Mouse (Mus musculus): Measurements from ENCODE around the gene Wfdc6a.
"Not testable (repeated sequence)": the region's sequence is repeated elsewhere in the genome, so short reads cannot be mapped to it uniquely, and the experiment has no call there.

Gene Wfdc6a

DNA sequence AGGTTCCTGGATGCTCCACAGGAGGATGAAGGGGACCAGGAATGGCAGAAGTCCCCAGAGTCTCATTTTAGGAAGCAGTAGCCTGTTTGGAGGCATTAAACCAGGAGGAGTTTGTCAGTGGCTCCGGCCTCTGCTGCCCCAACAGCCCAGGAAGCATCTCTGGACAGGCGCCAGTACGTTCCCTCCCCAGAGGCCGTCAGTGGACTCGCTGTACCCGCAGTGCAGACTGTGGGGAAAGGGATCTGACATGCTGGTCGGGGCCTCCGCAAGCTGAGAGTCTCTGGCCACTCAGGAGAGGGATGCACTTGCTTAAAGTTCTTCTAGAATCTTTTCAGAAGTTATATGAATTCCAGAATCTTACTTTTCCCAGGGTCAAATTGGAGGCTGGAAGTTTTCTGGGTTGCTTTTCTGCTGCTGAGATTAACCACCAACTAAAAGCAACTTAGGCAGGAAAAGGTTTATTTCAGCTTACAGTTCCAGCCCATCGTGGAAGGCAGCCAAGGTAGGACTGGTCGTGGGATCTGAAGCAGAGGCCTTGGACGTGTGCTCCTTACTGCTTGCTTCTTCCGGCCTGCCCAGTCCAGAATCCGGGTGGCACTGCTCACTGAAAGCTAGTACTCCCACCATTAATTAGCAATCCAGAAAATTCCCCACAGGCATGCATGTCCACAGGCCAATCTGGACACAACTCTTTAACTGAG, at the start of gene Wfdc6a:
Gene Wfdc6a (minus strand): TSS at position 423 of the 701 bp plus-strand sequence.
- peak in 1 of 2 experiments; percentile 19 for DNase-seq (ENCODE audit: low spot score in 2 of 2)

DNA sequence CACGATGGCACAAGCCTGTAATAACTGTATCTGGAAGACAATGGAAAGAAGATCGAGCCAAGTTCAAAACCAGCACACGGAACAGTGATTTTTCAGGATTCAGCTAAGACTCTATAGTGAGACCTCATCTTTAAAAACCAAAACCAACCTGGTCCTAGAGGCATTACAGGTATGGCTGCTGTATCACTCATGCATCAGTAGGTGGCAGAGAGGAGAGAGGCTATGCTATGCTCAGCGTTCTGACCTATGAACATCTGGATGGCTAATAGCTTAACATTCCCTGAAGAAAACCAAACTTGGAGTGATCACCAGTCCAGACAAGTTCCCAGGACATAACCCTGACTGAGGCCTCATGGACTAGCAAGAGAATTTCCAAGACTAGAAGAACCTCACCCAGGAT, 36.5 kb upstream of the Wfdc6a start:
- no peak for DNase-seq (ENCODE audit: low spot score in 2 of 2)

DNA sequence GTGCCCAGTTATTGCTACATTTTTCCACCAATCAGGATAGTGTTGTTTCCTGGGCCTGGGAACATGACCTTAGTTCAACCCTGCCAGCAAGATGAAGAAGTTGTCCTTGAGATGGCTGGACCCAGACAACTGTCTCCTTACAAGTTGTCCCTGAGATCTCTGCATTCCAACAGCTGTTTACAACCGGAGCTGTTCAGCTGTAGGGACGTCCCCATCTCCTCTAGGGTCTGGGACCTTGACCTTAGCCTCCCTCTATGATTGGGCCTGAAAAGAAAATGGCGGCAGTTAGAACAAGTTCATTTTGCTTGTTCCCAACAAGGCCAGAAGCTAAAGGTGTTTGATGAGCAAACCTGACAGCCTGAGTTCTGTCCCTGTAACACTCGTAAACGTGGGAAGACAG, 33.8 kb upstream of the Wfdc6a start:
- DNase-seq (ENCODE audit: low spot score in 2 of 2), result no peak

DNA sequence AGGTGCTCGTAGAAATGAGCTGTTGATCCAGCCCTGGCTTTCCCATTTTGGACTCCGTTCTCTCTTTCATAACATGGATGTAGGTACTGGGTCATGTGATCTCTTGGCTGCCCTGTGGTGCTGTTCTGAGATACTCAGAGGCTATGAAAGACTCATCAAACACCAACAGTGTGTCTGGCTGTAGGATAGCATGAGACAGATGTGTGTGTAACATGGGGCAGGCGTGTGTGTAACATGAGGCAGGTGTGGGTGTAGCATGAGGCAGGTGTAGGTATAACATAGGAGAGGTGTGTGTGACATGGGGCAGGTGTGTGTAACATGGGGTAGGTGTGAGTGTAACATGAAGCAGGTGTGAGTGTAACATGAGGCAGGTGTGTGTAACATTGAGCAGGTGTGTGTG, 30.1 kb upstream of the Wfdc6a start:
- DNase-seq (ENCODE audit: low spot score in 2 of 2), result no peak

DNA sequence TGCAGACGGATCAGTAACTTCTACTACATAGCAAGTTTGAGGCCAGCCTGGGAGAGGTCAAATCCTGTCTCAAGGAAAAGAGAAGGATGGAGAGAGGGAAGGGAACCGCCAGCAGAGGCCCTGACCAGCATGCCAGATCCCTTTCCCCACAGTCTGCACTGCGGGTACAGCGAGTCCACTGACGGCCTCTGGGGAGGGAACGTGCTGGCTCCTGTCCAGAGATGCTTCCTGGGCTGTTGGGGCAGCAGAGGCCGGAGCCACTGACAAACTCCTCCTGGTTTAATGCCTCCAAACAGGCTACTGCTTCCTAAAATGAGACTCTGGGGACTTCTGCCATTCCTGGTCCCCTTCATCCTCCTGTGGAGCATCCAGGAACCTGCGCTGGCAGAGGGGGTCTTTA, 28.2 kb upstream of the Wfdc6a start, which contains the start of the genes Wfdc6b and Wfdc8:
Gene Wfdc6b (plus strand): TSS at position 52 of the 400 bp plus-strand sequence.
Gene Wfdc8 (minus strand): TSS at position 156 of the 400 bp plus-strand sequence.
- DNase-seq (ENCODE audit: low spot score in 2 of 2), result peak in 1 of 2 experiments; percentile 43

DNA sequence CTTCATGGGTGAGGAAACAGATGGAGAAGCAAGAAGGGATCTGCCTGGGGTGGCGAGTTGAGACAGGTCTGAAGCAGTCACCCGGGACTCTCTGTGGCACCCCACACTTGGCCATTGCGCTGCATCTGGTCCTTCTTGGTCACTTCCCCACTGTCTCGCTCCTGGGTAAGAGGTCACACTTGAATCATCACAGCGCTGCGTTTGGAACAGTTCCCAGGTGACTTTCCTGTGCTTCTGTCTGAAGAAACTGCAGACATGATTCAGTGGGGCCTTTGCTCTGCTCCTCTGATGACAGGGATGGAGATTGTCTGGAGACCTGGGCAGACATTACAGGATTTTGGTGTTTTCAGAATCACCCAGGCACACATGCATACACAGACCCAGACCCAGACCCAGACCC, 23.5 kb upstream of the Wfdc6a start:
- no peak for DNase-seq (ENCODE audit: low spot score in 2 of 2)

DNA sequence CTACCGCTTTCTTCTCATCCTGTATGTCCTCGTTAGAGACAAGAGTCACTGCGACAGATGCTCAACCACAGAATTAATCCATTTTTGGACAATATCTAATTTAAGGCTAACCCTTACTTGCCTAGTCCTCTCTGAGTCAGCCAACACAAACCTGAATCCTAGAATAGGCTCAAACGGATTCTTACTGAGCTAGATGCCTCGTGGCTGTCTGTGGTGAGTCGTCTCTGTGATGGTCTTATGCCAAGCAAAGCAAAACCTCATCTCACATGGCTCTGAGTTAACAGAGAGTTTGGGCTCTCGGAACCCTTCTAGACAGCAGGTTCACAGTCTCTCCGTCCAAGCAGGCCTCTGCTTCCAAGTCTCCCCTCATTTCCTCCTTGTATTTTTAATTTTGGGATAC, 19.2 kb upstream of the Wfdc6a start:
- DNase-seq (ENCODE audit: low spot score in 2 of 2), result no peak

DNA sequence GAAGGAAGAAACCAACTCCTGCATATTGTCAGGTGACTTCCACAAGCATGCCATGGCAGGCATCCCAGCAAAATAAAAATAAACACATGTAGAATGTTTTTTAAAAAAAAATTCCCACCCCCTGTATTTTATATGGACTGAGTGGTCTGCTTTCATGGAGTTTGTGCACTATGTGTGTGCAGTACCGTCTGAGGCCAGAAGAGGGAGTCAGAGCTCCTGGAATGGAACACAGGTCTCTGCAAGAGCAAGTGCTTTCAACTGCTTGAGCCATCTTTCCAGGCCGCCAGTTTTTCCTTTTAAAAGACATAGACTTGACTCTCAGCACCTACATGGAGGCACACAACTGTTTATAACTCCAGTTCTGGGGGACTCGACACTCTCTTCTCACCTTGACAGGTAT, 18.2 kb upstream of the Wfdc6a start:
- no peak for DNase-seq (ENCODE audit: low spot score in 2 of 2)

DNA sequence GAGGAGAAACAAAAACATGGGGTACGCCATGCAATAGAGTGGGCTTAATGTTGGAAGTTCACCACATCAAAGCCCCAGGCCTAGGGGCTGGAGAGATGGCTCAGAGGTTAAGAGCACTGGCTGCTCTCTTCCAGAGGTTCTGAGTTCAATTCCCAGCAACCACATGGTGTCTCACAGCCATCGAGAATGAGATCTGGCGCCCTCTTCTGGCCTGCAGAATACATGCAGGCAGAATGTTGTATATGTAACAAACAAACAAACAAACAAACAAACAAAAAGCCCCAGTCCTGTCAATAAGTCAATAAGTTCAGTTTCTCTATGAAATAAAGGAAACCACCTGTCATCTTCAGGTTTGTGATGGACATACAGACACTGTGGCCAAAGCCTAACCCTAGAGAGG, 14.9 kb upstream of the Wfdc6a start:
- DNase-seq (ENCODE audit: low spot score in 2 of 2), result no peak

DNA sequence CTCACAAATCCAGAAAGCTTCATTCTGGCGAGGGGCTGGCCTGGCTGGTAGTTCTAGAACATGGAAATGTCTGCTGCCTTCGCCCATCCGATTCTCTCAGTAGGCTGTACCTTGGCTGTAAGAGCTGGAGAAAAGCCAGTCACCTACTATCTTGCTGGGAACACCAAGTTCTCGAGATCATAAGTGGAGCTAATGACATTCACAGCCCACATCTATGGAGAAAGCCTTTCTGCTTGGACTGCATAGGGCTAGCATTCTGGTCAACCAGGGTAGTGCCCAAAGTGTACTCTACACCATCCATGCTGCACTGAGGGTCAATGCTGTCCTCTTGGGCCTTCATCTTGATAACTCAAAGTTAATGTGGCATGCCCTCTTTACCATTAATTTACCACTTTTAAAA, 8.2 kb upstream of the Wfdc6a start, which contains the start of gene Eppin:
Gene Eppin (minus strand): TSS at position 101 of the 400 bp plus-strand sequence.
- no peak for DNase-seq (ENCODE audit: low spot score in 2 of 2)

DNA sequence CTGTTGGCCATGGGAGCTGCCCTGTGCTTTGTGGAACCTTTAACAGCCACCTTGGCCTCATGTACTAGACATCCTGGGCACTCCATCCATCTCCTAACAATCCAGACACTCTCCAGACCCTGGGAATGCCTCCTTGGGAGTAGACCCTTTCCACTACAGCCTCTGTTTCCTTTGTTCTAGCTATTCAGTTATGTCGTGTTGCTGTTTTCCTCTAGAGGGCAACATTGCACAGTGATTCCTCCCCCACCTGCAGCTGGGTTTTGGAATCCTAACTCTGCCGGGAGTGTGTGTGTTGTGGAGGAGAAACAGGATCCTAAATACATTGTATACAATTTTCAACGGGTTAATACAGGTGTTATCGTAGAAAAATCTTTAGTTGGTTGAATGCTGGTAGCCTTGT, 6.8 kb upstream of the Wfdc6a start:
- no peak for DNase-seq (ENCODE audit: low spot score in 2 of 2)

DNA sequence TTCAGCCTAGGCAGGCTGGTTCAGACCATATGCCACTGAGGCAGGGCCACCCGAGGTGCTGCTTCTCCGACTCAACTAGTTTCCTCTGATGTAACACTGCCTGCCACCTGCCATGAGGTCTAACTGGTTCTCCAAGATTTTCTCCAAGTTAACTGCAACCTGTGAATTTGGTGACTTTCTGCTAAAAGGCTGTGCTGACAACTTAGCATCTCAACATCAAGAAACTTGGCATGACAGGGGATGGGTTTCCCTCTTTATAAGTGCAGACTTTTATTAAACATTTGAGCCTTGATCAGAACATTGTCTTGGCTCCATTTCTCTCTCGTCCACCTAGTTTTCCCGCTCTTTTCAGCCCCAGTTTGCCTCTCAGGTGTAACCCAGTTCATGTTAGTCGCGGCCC, 11.9 kb downstream of the Wfdc6a start, which contains the start of gene Spint3:
Gene Spint3 (minus strand): TSS at position 101 of the 400 bp plus-strand sequence.
- DNase-seq (ENCODE audit: low spot score in 2 of 2), result not testable (repeated sequence)

DNA sequence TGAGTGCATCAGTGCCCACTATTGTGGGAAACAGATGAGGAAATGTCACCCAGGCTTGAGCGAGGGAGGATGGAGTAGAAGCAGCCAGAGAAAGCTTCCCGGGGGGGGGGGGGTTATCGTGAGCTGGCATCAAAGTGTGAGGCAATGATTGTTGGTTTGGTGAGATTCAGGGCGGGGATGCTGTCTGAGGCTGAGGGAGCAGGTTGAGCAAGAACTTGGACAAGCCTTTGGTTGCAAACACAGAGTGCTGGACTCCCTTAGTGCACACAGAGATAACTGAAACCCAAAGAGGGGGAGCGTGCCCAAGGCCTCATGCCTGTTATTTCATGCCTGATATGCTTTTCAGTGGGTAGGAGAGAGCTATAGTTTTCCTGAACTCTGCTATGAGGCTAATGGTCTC, 17.8 kb downstream of the Wfdc6a start:
- DNase-seq (ENCODE audit: low spot score in 2 of 2), result peak; percentile 38 to 63

DNA sequence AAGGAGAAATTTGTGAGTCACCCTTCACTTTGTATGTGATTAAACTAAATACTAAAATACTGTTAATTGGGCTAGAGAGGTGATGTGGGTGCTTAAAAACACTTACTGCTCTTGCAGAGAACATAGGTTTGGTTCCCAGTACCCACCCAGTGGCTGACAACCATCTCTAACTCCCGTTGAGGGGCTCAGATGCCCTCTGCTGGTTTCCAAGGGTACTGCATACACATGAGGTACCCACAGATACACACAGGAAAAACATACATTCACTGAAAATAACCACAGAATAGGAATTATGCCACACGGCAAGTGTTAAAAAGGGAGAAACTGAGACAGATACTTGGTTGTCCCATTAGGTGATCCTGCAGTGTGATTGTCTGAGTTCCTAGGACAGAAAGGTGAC, 18.2 kb downstream of the Wfdc6a start:
- DNase-seq (ENCODE audit: low spot score in 2 of 2), result no peak

DNA sequence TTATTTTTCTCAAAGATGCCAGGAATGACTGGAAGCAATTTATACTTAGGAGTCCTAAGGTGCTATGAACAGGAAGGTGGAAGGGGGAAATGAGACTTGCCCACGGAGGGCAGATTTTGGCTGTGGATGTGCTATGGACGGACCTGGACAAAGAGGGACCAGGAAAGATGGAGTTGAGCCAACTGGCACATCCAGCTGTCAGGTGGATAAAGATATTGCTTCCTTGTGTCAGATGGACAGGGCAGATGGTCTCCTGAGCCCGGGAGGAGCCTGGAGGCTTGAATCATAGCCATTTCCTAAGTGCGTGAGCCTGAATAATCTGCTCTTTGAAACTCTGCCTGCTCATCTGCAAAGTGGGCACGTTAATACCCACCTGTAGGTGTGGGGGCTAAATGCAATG, 20.9 kb downstream of the Wfdc6a start:
- no peak for DNase-seq (ENCODE audit: low spot score in 2 of 2)

DNA sequence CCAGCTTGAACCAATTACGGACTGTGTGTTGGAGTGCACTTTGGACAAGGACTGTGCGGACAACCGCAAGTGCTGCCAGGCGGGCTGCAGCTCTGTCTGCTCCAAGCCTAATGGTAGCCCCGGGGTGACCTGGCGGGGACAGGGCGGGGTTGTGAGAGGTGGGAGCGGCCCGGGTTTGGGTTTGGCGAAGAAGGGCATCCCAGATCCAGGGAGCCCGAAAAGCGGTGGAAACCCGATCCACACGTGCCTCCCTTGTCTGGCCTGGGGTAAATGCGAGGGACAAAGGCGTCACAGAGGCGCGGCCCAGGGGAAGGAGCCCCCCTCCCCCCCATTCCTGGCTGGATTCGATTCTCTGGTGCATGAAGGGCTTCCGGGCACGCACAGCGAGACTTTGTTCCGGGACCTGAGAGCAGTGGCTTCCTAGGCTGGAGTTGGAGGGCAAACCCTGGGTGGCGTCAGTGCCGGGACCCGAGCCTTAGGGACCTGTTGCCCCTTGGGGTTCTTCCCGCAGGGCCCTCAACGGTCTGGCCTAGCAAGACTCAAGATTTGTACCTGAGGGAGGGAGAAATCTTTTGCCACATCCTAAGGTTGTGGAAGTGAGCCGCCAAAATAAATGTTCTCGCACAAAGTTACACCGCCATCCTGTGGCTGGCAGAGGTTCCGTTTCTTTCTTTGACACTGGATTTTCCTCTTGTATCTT, 21.8 kb downstream of the Wfdc6a start:
- DNase-seq (ENCODE audit: low spot score in 2 of 2), result peak; percentile 39 to 52

DNA sequence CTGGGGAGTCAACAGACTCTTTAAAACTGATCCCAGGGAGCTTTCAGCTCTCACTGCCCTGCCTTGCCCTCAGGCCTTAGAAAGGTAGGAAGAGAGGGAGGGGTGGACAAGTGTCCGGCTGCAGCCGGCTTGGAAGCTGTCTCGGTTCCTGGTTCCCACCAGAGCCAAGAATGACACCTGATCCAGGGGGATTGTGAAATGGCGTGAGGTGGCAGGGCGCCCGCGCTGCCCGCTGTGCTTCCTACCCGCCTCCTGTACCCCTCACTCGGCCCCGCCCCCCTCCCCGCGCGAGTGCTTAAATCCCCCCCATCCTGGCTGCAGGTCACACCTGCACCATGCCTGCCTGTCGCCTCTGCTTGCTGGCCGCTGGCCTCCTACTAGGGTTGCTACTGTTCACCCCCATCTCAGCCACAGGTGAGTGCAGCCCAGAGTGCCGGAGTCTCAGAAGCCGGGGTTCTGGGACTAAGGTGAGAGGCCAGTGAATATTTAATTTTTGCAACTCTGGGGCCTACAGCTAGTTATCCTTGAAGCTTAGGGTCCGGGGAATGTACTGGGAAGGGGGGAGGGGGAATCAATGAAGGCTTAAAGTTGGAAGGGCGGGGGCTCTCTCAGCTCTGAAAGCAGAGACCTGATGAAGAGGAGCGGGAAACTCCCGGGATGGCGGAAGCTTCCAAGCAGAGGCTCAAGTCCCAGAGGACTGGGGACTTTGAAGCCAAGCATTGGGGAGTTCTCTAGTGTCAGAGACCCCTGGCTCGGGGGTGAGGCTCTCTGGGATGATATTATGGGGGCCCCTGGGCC, 22.7 kb downstream of the Wfdc6a start, which contains the start of gene Wfdc2:
Gene Wfdc2 (plus strand): TSS at position 23 of the 798 bp plus-strand sequence.
- DNase-seq (ENCODE audit: low spot score in 2 of 2), result peak; percentile 51 to 68

DNA sequence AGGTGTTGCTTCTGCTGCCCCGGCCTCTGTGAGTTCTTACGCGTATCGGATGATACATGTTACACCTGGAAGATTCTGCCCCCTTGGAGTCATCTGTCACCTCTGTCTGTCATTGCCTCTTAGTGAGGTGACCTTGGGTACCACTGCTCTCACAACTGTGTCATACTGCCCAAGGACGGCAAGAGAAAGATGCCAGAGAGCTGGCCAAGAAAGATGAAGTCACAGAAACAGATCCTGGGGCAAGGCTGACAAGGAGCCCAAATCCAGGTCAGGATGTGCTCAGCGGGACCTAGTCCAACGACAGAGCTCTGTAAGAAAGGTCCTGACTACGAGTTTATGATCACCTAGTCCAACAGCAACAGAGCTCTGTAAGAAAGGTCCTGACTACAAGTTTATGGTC, 25.1 kb downstream of the Wfdc6a start:
- no peak for DNase-seq (ENCODE audit: low spot score in 2 of 2)

DNA sequence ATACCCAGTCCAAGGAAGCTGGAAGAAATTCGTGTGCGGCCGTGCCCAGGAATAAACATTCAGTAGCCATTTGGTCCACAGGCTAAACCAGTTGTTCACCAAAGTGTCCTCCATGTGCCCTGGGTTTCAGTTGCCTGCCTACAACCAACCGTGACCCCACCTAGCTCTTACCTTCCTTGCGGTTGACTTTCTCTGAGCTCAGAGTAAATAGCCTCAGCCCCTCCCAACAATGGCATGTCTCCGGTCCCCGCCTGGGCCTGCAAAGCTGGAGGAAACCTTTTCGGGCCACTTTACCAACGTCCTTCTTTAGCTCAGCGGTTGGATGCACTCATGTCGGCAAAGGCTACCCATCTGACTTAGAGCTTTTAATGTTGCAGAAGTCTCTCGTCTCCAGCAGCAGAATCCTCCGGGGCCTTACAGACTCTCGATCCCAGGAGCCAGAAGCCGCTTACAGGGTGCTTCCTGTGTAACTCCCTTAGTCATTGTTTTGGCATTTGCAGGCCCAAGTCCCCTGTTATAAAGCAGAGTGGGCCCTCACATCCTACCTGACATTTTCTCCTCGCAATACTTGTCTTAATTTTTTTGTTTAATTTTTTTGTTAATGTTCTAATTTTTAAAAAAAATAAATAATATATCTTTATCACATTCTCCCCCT, 26.1 kb downstream of the Wfdc6a start:
- DNase-seq (ENCODE audit: low spot score in 2 of 2), result peak; percentile 34 to 59

DNA sequence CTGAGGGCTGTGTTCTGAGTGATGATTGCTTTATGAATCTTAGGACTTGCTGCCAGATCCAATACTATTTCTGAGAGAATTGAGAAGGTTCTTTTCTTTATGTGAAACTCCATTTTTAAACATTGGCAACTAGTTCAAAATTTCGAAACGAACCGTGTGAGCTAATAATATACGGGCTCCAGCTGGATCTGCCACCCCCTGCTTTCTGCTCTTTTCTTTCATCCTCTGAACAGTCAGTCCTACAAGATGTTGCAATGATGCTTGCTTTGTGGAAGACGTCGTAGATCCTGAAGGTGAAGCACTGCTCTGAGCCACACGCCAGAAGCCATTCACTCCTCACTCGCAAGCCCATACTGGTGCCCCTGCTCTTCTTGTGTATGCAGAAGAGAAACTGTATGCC, 26.8 kb downstream of the Wfdc6a start:
- no peak for DNase-seq (ENCODE audit: low spot score in 2 of 2)

DNA sequence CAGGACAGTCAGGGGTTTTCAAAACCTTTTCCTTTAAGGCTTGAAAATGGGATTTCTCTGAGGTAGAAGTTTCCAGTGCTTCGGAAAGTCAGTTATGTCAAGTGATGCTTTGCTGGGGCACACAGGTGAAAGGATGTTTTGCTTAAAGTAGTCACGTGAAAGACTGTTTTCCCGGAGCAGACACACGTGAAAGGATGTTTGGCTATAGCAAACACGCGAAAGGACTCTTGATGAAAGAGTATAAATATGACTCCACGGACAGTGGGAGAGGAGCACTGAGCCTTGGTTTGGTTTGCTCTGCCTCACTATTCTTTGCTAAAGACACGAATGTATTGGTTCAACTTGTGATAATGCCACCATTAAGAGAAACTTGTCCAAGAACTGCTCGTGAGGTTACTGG, 33.7 kb downstream of the Wfdc6a start:
- DNase-seq (ENCODE audit: low spot score in 2 of 2), result no peak

DNA sequence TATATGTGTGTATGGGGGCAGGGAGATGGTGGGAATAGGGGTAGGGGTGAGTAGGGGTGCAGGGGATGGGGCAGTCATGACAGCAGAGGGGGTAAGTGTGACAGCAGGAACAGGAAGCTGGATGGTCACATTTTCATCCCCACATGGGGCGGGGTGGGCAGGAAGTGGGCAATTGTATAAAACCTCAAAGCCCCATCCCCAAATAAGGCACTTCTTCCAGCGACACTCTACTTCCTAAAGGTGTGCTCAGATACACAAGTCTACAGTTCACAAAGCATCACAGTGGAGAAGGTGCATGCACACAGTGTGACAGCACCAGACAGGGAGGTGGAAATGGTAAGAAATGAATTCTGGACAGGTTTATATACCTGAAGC, 34.4 kb downstream of the Wfdc6a start:
- DNase-seq (ENCODE audit: low spot score in 2 of 2), result no peak

Measured in urinary bladder, postnatal 36 days (tissue).